Mouse (Mus musculus) gastrocnemius, adult 2 months (tissue): ENCODE data around the gene Epas1. TPM values are rescaled to one million over a fixed set of nuclear protein-coding genes. Genes with fewer than 3 reads are reported as not detected.

Experiments used
- DNase-seq: peaks from one replicate; pipeline ENCODE4 v3.0.0; 2022
- H3K27ac ChIP-seq: fragments of 200-600 bp; 2 replicates; pipeline ENCODE4 v1.8.1; 2022; ENCODE audit warnings: mild to moderate bottlenecking
- H3K4me3 ChIP-seq: fragments of 200-600 bp; 2 replicates; pipeline ENCODE4 v1.8.1; 2022; ENCODE audit warnings: mild to moderate bottlenecking, moderate library complexity
- CTCF ChIP-seq: fragments of 200-600 bp; IDR thresholded peaks from 2 replicates; pipeline ENCODE4 v1.8.1; 2022; ENCODE audit warnings: antibody characterized with exemption, mild to moderate bottlenecking, moderate library complexity
- intact Hi-C: fragments of 180-260 bp; cut with DNase I; formaldehyde crosslinking; loops from one replicate; pipeline ENCODE4 v1.15.1; 2025
- total RNA-seq, 2 experiments: library from RNA; stranded (reverse); gene quantifications; 2 replicates each; pipeline ENCODE4 v1.2.3; 2021

Epas1 gene
- total RNA-seq, 2 experiments from 2014 or later, result 96.6 to 127 TPM

DNA sequence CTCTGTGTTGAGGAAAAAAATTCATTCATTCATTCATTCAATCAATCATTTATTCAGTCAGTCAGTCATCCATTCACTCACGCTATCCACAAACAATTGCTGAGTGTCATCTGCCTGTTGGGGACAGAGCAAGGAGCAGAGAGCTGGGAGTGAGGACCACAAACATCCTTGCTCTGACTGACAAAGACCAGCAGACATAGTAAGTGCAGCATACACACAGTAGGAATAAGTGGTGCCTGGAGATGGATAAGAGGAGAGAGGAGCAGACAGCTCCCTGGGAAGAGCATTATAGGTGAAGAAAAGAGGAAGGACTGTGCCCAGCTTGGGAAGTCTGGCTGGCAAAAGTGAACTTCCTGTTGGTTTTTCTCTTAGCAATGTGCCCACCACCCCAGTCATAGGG, 21.0 kb upstream of the Epas1 start:
- peak overlapping the region; percentile 76 for H3K27ac ChIP-seq
- H3K4me3 ChIP-seq, result no peak overlapping the region
- TF ChIP-seq CTCF, result no peak
- no peak for DNase-seq
- intact Hi-C loops, result loop anchor here (5.0 kb wide), 1 partner anchor 65 kb away; no protein-coding TSS in a partner anchor

DNA sequence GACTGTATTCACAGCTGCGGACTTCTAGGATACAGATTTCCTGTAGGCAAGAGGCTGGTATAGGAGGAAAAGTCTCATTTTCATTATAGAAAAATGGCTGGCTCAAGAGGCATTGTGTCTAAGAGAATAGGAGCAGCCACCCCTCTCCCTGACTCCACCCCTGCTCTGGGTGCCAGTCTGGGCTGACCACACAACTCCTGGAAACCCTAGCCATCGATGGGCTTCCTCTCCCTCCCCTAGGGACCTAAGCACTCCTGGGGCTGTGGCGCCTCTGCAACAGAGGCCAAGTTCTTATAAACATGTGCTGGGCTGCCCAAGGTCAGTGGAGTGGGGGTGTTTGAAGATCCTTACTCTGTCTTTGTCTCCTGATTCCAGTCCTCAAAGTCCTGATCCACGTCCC, 19.9 kb upstream of the Epas1 start:
- TF ChIP-seq CTCF, result no peak
- DNase-seq, result no peak
- intact Hi-C loops, result loop anchor here (5.0 kb wide), 1 partner anchor 66 kb away; no protein-coding TSS in a partner anchor
- H3K4me3 ChIP-seq, result no peak overlapping the region
- peak overlapping the region; percentile 76 for H3K27ac ChIP-seq

DNA sequence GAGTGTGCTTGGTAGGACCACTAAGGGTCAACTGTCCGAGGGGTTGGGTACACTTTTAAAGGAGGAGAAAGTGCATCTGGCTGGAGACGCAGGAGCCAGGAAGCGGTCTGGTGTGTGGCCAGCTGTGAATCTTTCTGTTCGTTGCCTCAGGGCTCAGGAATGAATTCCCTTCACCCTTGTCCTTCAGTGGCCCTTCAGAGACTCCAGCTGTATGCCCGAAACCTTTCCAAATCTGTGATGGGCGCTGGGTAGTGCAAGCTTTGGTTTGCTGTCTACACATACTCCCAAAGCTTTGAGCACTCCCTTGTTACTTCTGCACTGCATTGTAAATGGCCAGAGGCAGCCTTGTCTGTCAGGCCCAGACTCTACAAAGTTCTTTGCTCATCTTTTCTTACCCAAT, 15.0 kb upstream of the Epas1 start:
- TF ChIP-seq CTCF, result no peak
- no peak overlapping the region for H3K27ac ChIP-seq
- intact Hi-C loops, result no loop called here
- no peak for DNase-seq
- no peak overlapping the region for H3K4me3 ChIP-seq

DNA sequence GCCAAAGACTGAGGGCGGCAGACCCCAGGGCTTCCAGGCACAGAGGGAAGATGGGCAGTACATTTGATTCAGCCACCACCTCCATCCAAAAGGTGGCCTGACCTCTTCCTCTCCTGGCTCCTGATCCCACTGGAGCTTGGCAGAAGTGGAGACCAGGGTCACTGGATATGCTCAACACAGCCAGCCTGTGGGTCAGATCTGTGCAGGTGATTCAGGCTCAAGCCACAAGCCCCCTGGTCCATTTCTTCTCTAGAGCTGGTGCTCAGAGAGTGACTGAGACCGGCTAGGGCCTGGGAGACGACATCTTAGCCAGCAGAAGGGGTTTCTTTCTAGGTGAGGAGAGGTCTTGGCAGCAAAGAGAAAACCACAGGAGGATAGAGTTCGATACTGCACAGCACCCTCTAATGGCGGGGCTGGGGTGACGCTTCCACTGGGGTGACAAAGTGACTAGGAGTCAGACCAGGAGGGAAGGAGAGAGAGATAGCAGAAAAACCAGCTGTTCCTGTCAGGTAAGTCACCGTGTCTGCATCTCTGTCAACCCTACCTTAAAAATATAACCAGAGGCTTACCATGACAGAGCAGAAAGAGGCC, 10.1 kb upstream of the Epas1 start:
- DNase-seq, result no peak
- Histone ChIP-seq H3K27ac (no peak overlapping the region), H3K4me3 (no peak overlapping the region)
- intact Hi-C loops, result loop anchor here (2.0 kb wide), 1 partner anchor 207 kb away; no protein-coding TSS in a partner anchor
- peak; percentile 47 for TF ChIP-seq CTCF

DNA sequence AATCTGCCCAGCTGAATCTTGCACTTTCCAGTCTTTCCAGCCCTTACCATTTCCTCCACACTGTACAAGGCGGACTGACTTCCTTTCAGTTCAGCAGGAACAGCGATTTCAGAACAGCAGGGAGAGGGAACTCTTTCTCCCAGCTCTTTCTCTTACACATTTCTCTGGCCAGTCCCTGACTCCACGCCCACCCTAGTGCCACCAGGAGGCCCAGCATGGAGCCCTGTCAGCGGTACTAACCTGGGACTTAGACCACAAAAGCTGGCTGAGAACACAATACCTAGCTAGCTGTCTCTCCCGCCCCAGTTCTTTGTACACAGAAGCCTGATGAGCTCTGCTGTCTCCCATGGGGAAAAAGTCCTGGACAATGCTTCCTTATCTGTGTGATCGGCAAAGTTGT, 8.6 kb upstream of the Epas1 start:
- intact Hi-C loops, result no loop called here
- DNase-seq, result no peak
- no peak for TF ChIP-seq CTCF
- peak overlapping the region; percentile 70 for H3K27ac ChIP-seq
- H3K4me3 ChIP-seq, result peak overlapping the region; percentile 47

DNA sequence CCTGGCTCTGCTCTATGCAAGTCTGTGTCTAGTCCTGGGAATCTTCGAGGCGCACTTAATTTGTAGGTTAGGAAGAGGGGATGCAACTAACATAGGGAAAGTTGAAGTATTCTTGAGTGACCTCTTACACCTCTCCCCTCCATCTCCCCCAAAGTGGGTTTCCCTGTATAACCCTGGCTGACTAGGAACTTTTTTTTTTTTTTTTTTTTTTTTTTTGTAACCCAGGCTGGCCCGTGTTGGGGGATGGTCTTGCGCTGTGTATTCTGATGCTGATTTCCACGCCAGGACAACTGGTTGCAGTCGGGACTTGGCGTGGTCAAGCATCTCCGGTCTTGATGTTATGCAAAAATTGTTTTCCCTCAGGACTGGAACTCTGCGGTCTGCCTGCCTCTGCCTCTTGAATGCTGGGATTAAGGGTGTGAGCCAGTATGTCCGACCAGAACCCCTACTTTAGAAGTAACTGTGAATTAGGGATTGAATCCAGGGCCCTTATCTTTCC, 2.1 kb upstream of the Epas1 start:
- DNase-seq, result no peak
- Histone ChIP-seq H3K4me3 (no peak overlapping the region), H3K27ac (no peak overlapping the region)
- TF ChIP-seq CTCF, result no peak
- intact Hi-C loops, result no loop called here

DNA sequence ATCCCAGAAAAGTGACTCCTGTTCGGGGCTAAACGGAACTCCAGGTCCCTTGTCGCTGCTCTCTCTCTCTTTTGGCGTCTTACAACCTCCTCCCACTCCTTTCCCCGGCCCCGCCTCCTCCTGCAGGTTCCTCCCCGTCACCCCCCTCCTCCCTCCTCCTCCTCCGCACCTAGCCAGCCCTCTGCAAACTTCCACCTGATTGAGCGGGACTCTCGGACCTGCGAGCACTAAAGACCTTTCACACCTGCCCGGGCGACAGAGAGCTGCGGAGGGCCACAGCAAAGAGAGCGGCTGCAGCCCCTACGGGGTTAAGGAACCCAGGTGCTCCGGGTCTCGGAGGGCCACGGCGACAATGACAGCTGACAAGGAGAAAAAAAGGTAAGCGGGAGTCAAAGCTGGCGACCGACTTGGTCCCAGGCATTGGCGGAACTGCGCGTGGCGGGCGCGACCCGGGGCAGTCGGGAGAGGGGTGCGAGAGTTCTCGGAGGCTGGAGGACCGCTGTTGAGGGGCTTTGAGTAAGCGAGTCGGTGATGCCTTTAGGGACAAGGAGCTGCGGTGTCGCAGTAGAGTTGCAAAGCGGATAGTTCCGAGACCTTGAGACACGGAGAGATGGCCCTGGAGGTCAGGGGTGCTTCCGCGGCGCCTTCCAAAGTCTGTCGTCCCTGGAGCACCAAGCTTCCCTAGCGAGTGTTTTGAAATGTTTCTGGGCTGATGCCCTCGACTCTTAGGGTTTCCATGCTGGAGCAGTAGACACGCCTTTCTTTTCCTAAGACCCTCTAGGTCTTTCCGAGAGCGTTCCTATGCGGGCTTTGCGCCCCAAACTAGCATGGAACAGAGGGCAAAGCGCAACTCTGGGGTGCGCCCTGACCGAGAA, 668 bp downstream of the Epas1 start:
- Histone ChIP-seq H3K27ac (peak overlapping the region; percentile 99), H3K4me3 (peak overlapping the region; percentile 90)
- no peak for TF ChIP-seq CTCF
- DNase-seq, result peak; percentile 84
- intact Hi-C loops, result loop anchor here (2.0 kb wide), 3 partner anchors 29 to 219 kb away; no protein-coding TSS in a partner anchor

DNA sequence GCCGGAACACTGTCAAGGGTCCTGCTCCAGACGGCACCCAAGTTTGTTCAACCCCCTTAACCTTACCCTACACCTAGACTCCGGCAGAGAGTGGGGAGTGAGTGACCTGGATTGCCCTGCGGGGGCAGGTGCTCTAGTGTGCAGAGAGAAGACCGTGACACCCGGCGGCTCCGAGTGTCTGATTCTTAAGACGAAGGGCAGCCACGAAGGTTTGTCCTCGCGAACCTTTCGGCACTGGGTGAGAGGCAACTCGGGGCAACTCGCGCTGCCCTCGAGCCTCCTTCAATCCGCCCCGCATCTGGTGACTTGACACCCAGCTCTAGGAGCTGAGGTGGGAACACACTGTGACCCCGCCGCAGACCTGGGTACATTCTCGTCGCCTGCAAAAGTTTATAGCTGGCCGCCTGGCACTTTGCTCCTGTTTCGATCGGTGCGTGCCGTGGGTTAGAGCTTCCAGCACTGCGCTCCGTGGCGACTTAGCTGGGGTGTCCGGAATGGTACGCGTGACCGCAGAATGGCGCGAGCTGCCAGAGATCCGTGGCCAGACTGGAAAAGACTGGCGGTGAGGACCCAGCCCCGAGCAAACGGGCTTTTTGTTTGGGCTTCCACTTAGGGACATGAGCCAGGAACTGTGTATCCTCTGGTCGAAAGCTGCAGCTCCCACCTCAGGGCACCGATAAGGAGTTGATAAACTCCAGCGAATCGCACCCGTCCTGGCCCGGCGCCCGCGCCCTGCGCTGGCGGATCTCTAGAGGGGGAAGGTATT, 1.5 kb downstream of the Epas1 start:
- intact Hi-C loops, result loop anchor here (2.0 to 5.0 kb wide), 2 partner anchors 28 to 258 kb away; no protein-coding TSS in a partner anchor
- Histone ChIP-seq H3K4me3 (peak overlapping the region; percentile 90), H3K27ac (peak overlapping the region; percentile 99)
- no peak for TF ChIP-seq CTCF
- peak; percentile 68 for DNase-seq

DNA sequence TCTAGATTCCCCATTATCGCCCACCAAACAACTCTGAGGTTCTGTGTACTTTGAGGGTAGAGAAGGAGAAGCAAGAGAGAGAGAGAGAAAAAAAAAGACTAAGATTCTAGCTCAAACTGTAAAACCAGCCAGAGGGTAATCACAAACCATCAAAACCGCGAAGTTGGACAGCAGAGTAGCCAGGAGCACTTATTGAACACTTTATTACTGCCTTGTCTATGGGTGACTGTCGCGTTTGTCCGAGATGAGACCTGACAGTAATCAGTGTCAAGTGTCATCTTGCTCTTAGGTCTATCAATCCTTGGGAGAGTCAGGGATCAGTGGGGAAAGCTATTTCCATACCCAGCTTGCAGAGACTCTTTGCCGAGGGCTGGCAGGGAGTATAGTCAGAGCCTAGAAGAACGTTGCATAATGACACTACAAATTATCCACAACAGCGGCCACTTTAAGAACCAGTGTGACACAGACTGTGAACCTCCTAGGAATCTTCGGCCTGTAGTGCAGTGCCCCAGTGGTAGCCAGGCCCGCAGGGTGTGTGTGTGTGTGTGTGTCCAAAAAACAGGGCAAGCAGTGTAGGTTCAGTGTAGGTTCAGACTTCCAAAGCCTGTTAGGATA, 2.2 kb downstream of the Epas1 start:
- intact Hi-C loops, result loop anchor here (2.0 to 5.0 kb wide), 2 partner anchors 27 to 258 kb away; no protein-coding TSS in a partner anchor
- TF ChIP-seq CTCF, result no peak
- Histone ChIP-seq H3K27ac (peak overlapping the region; percentile 99), H3K4me3 (peak overlapping the region; percentile 90)
- peak; percentile 48 for DNase-seq

DNA sequence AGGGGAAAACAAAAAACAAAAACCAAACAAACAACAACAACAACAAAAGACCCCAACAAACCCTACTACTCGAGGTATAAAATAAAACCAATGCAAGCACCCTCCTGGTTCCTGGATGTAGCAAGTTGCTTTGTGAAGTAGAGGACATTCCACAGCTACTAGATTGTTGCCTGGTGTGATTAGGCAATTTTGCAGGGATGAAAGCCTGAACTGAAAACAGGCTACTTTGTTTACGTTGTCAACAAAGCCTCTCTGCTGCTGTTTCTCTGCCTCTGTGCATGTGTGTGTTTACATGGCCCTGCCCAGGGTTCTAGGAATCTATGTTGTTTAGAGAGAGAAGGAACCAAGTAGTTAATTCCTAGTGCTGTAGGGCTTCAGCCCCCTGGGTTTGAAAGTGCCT, 4.1 kb downstream of the Epas1 start:
- TF ChIP-seq CTCF, result no peak
- H3K4me3 ChIP-seq, result peak overlapping the region; percentile 90
- DNase-seq, result no peak
- intact Hi-C loops, result loop anchor here (5.0 kb wide), 1 partner anchor 260 kb away; no protein-coding TSS in a partner anchor
- H3K27ac ChIP-seq, result peak overlapping the region; percentile 99

DNA sequence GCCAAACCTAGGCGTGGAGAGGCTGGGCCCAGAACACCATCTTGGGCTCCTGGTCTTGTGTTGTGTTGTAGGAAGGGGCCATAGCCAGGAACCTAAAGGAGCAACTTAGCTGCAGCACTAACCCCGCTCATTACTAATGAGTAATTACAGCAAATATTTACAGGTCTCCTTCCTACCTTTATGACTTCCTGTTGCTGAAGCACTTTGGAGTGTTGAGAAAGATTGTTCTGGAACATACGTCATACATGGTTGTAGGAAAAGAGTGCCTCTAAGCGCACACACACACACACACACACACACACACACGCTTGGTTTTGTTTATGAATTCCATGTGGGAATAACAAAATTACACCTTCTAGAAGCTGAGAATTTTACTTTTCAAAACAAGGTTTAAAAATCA, 8.4 kb downstream of the Epas1 start:
- Histone ChIP-seq H3K4me3 (peak overlapping the region; percentile 29; the same call in 1 of the 2 replicates), H3K27ac (peak overlapping the region; percentile 91)
- TF ChIP-seq CTCF, result no peak
- intact Hi-C loops, result no loop called here
- no peak for DNase-seq
